Mouse (Mus musculus) heart, embryonic 12.5 days (tissue): ENCODE measurements around the gene Smpdl3b. TPM values are rescaled to one million over a fixed set of nuclear protein-coding genes. Genes with fewer than 3 reads are reported as not detected.
"Not testable (repeated sequence)": the region's sequence is repeated elsewhere in the genome, so short reads cannot be mapped to it uniquely, and the experiment has no call there.

Experiments used
- ATAC-seq: fragments of 200-750 bp; cut with Nextera tagmentation; 2 replicates; pipeline ENCODE4 v1.8.0; 2017; ENCODE audit warnings: moderate TSS enrichment, moderate library complexity; ENCODE audit not compliant: insufficient number of reproducible peaks, low FRiP score
- H3K27ac ChIP-seq: fragments of 300-500 bp; sonication (generic); 2 replicates; pipeline ENCODE4 v1.5.1; 2016; ENCODE audit warnings: mild to moderate bottlenecking, moderate library complexity; ENCODE audit not compliant: poor library complexity, severe bottlenecking
- H3K27me3 ChIP-seq: fragments of 300-500 bp; sonication (generic); replicated peaks from 2 replicates; pipeline ENCODE4 v1.6.1; 2016; ENCODE audit warnings: mild to moderate bottlenecking, moderate library complexity
- H3K36me3 ChIP-seq: fragments of 300-500 bp; sonication (generic); 2 replicates; pipeline ENCODE4 v1.6.1; 2016; ENCODE audit warnings: mild to moderate bottlenecking, moderate library complexity
- H3K4me1 ChIP-seq: fragments of 300-500 bp; sonication (generic); replicated peaks from 2 replicates; pipeline ENCODE4 v1.6.1; 2016; ENCODE audit warnings: mild to moderate bottlenecking
- H3K4me2 ChIP-seq: fragments of 300-500 bp; sonication (generic); 2 replicates; pipeline ENCODE4 v1.6.1; 2016; ENCODE audit warnings: mild to moderate bottlenecking, moderate library complexity
- H3K4me3 ChIP-seq: fragments of 300-500 bp; sonication (generic); 2 replicates; pipeline ENCODE4 v1.5.1; 2016; ENCODE audit warnings: mild to moderate bottlenecking
- H3K9ac ChIP-seq: fragments of 300-500 bp; sonication (generic); 2 replicates; pipeline ENCODE4 v1.6.1; 2016; ENCODE audit warnings: mild to moderate bottlenecking, moderate library complexity
- H3K9me3 ChIP-seq: fragments of 300-500 bp; sonication (generic); replicated peaks from 2 replicates; pipeline ENCODE4 v1.6.1; 2016; ENCODE audit warnings: mild to moderate bottlenecking, moderate library complexity
- WGBS: fragments of 180-500 bp; shearing (Covaris S2); methylation state at CpG from one replicate; pipeline ENCODE4 v1.1.7; 2016; 5-methylcytosine and 5-hydroxymethylcytosine counted together
- polyA plus RNA-seq: library from polyadenylated mRNA; unstranded; fragments of >200 nt; fragmentation: Nextera tagmentation; extraction: Ambion mirVana; gene quantifications from 2 replicates; pipeline ENCODE4 v1.2.1, GENCODE M21; 2016

Smpdl3b gene
- polyA plus RNA-seq, 1 experiment from 2014 or later = 6.5 TPM

GRCm38 (mm10) chr4:132749258-132749982 lies 7.6 kb downstream of the Smpdl3b start:
- Histone ChIP-seq H3K27ac (no peak overlapping the region), H3K4me3 (no peak overlapping the region), H3K9ac (no peak overlapping the region), H3K27me3 (no peaks in the 10 kb centered on the region), H3K4me1 (peaks cover 7% of the 10 kb centered on the region), H3K4me2 (no peak overlapping the region), H3K9me3 (no peaks in the 10 kb centered on the region), H3K36me3 (no peaks in the 10 kb centered on the region)
- ATAC-seq = no peak
- 81% methylated on average over 6 of the region's 6 CpGs for WGBS

GRCm38 (mm10) chr4:132748778-132749177 lies 8.3 kb downstream of the Smpdl3b start:
- no peaks in the 10 kb centered on the region for H3K9me3 ChIP-seq
- H3K27ac ChIP-seq = no peak overlapping the region
- H3K4me2 ChIP-seq = no peak overlapping the region
- no peaks in the 10 kb centered on the region for H3K27me3 ChIP-seq
- H3K4me1 ChIP-seq = peaks cover 13% of the 10 kb centered on the region
- no peak overlapping the region for H3K4me3 ChIP-seq
- ATAC-seq = no peak
- 85% methylated on average over 4 of the region's 4 CpGs for WGBS
- H3K9ac ChIP-seq = no peak overlapping the region
- no peaks in the 10 kb centered on the region for H3K36me3 ChIP-seq

GRCm38 (mm10) chr4:132747664-132748259 lies 9.3 kb downstream of the Smpdl3b start:
- Histone ChIP-seq H3K36me3 (no peaks in the 10 kb centered on the region), H3K27ac (peak overlapping the region; percentile 37; the same call in 1 of the 2 replicates), H3K4me3 (no peak overlapping the region), H3K9me3 (no peaks in the 10 kb centered on the region), H3K27me3 (no peaks in the 10 kb centered on the region), H3K9ac (no peak overlapping the region), H3K4me2 (no peak overlapping the region), H3K4me1 (peaks cover 9% of the 10 kb centered on the region)
- WGBS = 37% methylated on average over 9 of the region's 9 CpGs
- ATAC-seq = no peak

- Histone ChIP-seq H3K9ac (no peak overlapping the region), H3K4me3 (no peak overlapping the region), H3K9me3 (no peaks in the 10 kb centered on the region), H3K27me3 (no peaks in the 10 kb centered on the region), H3K4me1 (peaks cover 9% of the 10 kb centered on the region), H3K36me3 (no peaks in the 10 kb centered on the region), H3K27ac (peak overlapping the region; percentile 37; the same call in 1 of the 2 replicates), H3K4me2 (no peak overlapping the region)
- ATAC-seq = no peak
- WGBS = 84% methylated on average over 9 of the region's 9 CpGs
Observed at GRCm38 (mm10) chr4:132746911-132747517, 10.0 kb downstream of the Smpdl3b start.

GRCm38 (mm10) chr4:132743992-132744911 lies 12.8 kb downstream of the Smpdl3b start:
- Histone ChIP-seq H3K27me3 (no peaks in the 10 kb centered on the region), H3K36me3 (no peaks in the 10 kb centered on the region), H3K4me3 (no peak overlapping the region), H3K4me2 (no peak overlapping the region), H3K27ac (no peak overlapping the region), H3K4me1 (peaks cover 9% of the 10 kb centered on the region), H3K9me3 (no peaks in the 10 kb centered on the region), H3K9ac (no peak overlapping the region)
- 54% methylated on average over 11 of the region's 11 CpGs for WGBS
- ATAC-seq = no peak

- Histone ChIP-seq H3K4me3 (no peak overlapping the region), H3K27ac (no peak overlapping the region), H3K4me1 (peaks cover 9% of the 10 kb centered on the region), H3K27me3 (no peaks in the 10 kb centered on the region), H3K36me3 (no peaks in the 10 kb centered on the region), H3K9me3 (no peaks in the 10 kb centered on the region), H3K4me2 (no peak overlapping the region), H3K9ac (no peak overlapping the region)
- no peak for ATAC-seq
- 86% methylated on average over 7 of the region's 7 CpGs for WGBS
Observed at GRCm38 (mm10) chr4:132741491-132741890, 15.6 kb downstream of the Smpdl3b start.

- not testable (repeated sequence) for H3K9me3 ChIP-seq, H3K27ac ChIP-seq, H3K9ac ChIP-seq, H3K36me3 ChIP-seq, ATAC-seq, H3K27me3 ChIP-seq, H3K4me2 ChIP-seq, H3K4me3 ChIP-seq, H3K4me1 ChIP-seq
- WGBS = 86% methylated on average over 9 of the region's 9 CpGs
Observed at GRCm38 (mm10) chr4:132737154-132737553, 19.9 kb downstream of the Smpdl3b start.

GRCm38 (mm10) chr4:132735894-132736293 lies 21.2 kb downstream of the Smpdl3b start:
- no peak overlapping the region for H3K9ac ChIP-seq
- no peak for ATAC-seq
- H3K4me3 ChIP-seq = no peak overlapping the region
- H3K36me3 ChIP-seq = no peaks in the 10 kb centered on the region
- no peaks in the 10 kb centered on the region for H3K9me3 ChIP-seq
- no peak overlapping the region for H3K4me2 ChIP-seq
- WGBS = 50% methylated on average over 3 of the region's 3 CpGs
- H3K27me3 ChIP-seq = no peaks in the 10 kb centered on the region
- H3K4me1 ChIP-seq = peaks cover 11% of the 10 kb centered on the region
- no peak overlapping the region for H3K27ac ChIP-seq

GRCm38 (mm10) chr4:132735389-132735788 lies 21.7 kb downstream of the Smpdl3b start:
- Histone ChIP-seq H3K9me3 (no peaks in the 10 kb centered on the region), H3K9ac (no peak overlapping the region), H3K27ac (no peak overlapping the region), H3K4me3 (no peak overlapping the region), H3K4me2 (no peak overlapping the region), H3K4me1 (peaks cover 11% of the 10 kb centered on the region), H3K36me3 (no peaks in the 10 kb centered on the region), H3K27me3 (no peaks in the 10 kb centered on the region)
- ATAC-seq = no peak
- WGBS = 70% methylated on average over 2 of the region's 2 CpGs

GRCm38 (mm10) chr4:132734766-132735165 lies 22.3 kb downstream of the Smpdl3b start:
- H3K27me3 ChIP-seq = no peaks in the 10 kb centered on the region
- WGBS = 72% methylated on average over 2 of the region's 2 CpGs
- no peak for ATAC-seq

More at GRCm38 (mm10) chr4:132734766-132735165, 22.3 kb downstream of the Smpdl3b start:
- no peaks in the 10 kb centered on the region for H3K36me3 ChIP-seq
- no peaks in the 10 kb centered on the region for H3K9me3 ChIP-seq
- no peak overlapping the region for H3K4me3 ChIP-seq
- H3K9ac ChIP-seq = no peak overlapping the region
- H3K27ac ChIP-seq = no peak overlapping the region
- peaks cover 11% of the 10 kb centered on the region for H3K4me1 ChIP-seq
- no peak overlapping the region for H3K4me2 ChIP-seq
